Mouse (Mus musculus) heart, embryonic 11.5 days (tissue): Measurements from ENCODE around the gene Ttll6. TPM values are rescaled to one million over a fixed set of nuclear protein-coding genes. Genes with fewer than 3 reads are reported as not detected.
A peak's percentile ranks its signal among the peaks of the same experiment; 100 is the strongest.

ENCODE experiments used
- ATAC-seq: fragments of 200-750 bp; cut with Nextera tagmentation; replicated peaks from 2 replicates; pipeline ENCODE4 v1.8.0; 2017; ENCODE audit warnings: moderate library complexity; ENCODE audit not compliant: insufficient number of reproducible peaks, low FRiP score, low TSS enrichment
- H3K27ac ChIP-seq: fragments of 300-500 bp; sonication (generic); 2 replicates; pipeline ENCODE4 v1.5.1; 2014; ENCODE audit warnings: mild to moderate bottlenecking, low read depth, low read length
- H3K27me3 ChIP-seq: fragments of 300-500 bp; sonication (generic); 2 replicates; pipeline ENCODE4 v1.6.1; 2014; ENCODE audit warnings: mild to moderate bottlenecking, low read length, mixed read lengths; ENCODE audit not compliant: control insufficient read depth, insufficient read depth
- H3K36me3 ChIP-seq: fragments of 300-500 bp; sonication (generic); 2 replicates; pipeline ENCODE4 v1.6.1; 2014; ENCODE audit warnings: mild to moderate bottlenecking, low read length, moderate library complexity, mixed read lengths; ENCODE audit not compliant: control insufficient read depth, insufficient read depth
- H3K4me1 ChIP-seq: fragments of 300-500 bp; sonication (generic); 2 replicates; pipeline ENCODE4 v1.6.1; 2014; ENCODE audit warnings: low read length; ENCODE audit not compliant: control insufficient read depth, insufficient read depth
- H3K4me2 ChIP-seq: fragments of 300-500 bp; sonication (generic); 2 replicates; pipeline ENCODE4 v1.6.1; 2014; ENCODE audit warnings: mild to moderate bottlenecking, moderate library complexity
- H3K4me3 ChIP-seq: fragments of 300-500 bp; sonication (generic); 2 replicates; pipeline ENCODE4 v1.5.1; 2014; ENCODE audit warnings: low read depth, low read length
- H3K9ac ChIP-seq: fragments of 300-500 bp; sonication (generic); 2 replicates; pipeline ENCODE4 v1.6.1; 2014; ENCODE audit warnings: mild to moderate bottlenecking, low read depth, low read length, moderate library complexity
- H3K9me3 ChIP-seq: fragments of 300-500 bp; sonication (generic); replicated peaks from 2 replicates; pipeline ENCODE4 v1.6.1; 2016; ENCODE audit warnings: low read length; ENCODE audit not compliant: control insufficient read depth
- WGBS: fragments of 180-500 bp; shearing (Covaris S2); extraction: QIAGEN DNeasy Blood & Tissue Kit; methylation state at CpG from one replicate; pipeline ENCODE4 v1.1.7; 2014; ENCODE audit not compliant: insufficient replicate concordance; 5-methylcytosine and 5-hydroxymethylcytosine counted together
- polyA plus RNA-seq: library from polyadenylated mRNA; unstranded; fragments of >200 nt; fragmentation: Nextera tagmentation; extraction: Ambion mirVana; gene quantifications from 2 replicates; pipeline ENCODE4 v1.2.1, GENCODE M21; 2014

The Ttll6 gene
- polyA plus RNA-seq, 1 experiment from 2014 or later, result not detected

DNA sequence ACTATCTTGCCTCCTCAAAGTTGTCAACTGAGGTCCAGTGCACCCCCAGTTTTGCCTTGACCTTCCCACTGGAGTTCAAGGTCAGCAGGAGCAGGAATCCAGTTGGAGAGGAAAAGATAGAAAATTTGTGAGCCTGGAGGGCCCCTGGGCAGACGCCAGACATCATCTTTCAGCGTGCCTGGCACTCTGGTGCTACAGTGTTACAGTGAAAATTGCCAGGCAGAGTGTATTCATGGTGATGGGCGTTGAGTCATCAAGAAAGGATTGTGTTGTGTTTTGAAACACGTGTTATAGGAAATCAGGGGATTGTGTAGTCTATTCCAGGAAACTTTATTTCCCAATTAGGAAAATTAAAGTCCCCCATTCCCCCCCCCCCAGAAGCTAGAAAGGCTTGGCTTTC, 10.2 kb downstream of the Ttll6 start:
- Histone ChIP-seq H3K9me3 (no peaks in the 10 kb centered on the region), H3K9ac (no peak overlapping the region), H3K27me3 (peaks cover 52% of the 10 kb centered on the region), H3K4me1 (0 out of 2 replicates have a peak, but pooled peaks cover 2% of the 10 kb centered on the region), H3K4me3 (no peak overlapping the region), H3K4me2 (no peak overlapping the region), H3K36me3 (no peaks in the 10 kb centered on the region), H3K27ac (no peak overlapping the region)
- WGBS, result 54% methylated on average over 4 of the region's 4 CpGs
- ATAC-seq, result no peak

- Histone ChIP-seq H3K36me3 (no peaks in the 10 kb centered on the region), H3K9me3 (no peaks in the 10 kb centered on the region), H3K4me2 (peak overlapping the region; percentile 48), H3K4me3 (no peak overlapping the region), H3K4me1 (0 out of 2 replicates have a peak, but pooled peaks cover 2% of the 10 kb centered on the region), H3K27ac (no peak overlapping the region), H3K27me3 (peaks cover 59% of the 10 kb centered on the region), H3K9ac (no peak overlapping the region)
- no peak for ATAC-seq
- WGBS, result 2% methylated on average over 15 of the region's 15 CpGs
Observed at GRCm38 (mm10) chr11:96145622-96146270, 12.2 kb downstream of the Ttll6 start.

DNA sequence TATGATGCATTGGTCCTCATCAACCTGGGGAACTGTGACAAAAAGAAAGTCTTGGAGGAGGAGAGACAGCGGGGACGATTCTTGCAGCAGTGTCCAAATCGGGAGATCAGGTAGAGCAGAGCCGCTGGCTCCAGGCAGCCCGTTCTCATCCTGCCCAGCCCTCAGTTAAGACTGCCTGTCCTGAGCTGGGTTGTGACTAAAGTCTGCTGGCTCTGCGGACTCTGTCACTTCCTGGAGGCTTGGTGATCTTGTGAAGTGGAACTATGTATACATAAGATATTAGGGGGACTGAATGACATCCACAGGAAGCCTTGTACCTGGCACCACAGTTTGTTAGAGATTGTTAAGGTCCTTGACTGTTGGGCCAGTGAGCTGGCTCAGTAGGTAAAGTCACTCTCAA, 13.9 kb downstream of the Ttll6 start:
- Histone ChIP-seq H3K4me1 (0 out of 2 replicates have a peak, but pooled peaks cover 2% of the 10 kb centered on the region), H3K4me3 (no peak overlapping the region), H3K27me3 (peaks cover 74% of the 10 kb centered on the region), H3K9ac (no peak overlapping the region), H3K9me3 (no peaks in the 10 kb centered on the region), H3K36me3 (no peaks in the 10 kb centered on the region), H3K27ac (no peak overlapping the region), H3K4me2 (no peak overlapping the region)
- 60% methylated on average over 6 of the region's 6 CpGs for WGBS
- ATAC-seq, result no peak

GRCm38 (mm10) chr11:96164769-96165168, 31.2 kb downstream of the Ttll6 start:
- Histone ChIP-seq H3K4me1 (no peaks in the 10 kb centered on the region), H3K4me2 (no peak overlapping the region), H3K27ac (no peak overlapping the region), H3K36me3 (no peaks in the 10 kb centered on the region), H3K27me3 (peaks cover 64% of the 10 kb centered on the region), H3K9me3 (no peaks in the 10 kb centered on the region), H3K4me3 (no peak overlapping the region), H3K9ac (no peak overlapping the region)
- WGBS, result 49% methylated on average over 12 of the region's 12 CpGs
- no peak for ATAC-seq

- Histone ChIP-seq H3K9me3 (no peaks in the 10 kb centered on the region), H3K4me1 (no peaks in the 10 kb centered on the region), H3K27ac (no peak overlapping the region), H3K4me2 (no peak overlapping the region), H3K9ac (no peak overlapping the region), H3K36me3 (no peaks in the 10 kb centered on the region), H3K27me3 (peaks cover 97% of the 10 kb centered on the region), H3K4me3 (no peak overlapping the region)
- 34% methylated on average over 9 of the region's 9 CpGs for WGBS
- ATAC-seq, result no peak
Observed at GRCm38 (mm10) chr11:96168125-96168524, 34.5 kb downstream of the Ttll6 start.

- Histone ChIP-seq H3K4me2 (no peak overlapping the region), H3K27ac (no peak overlapping the region), H3K36me3 (no peaks in the 10 kb centered on the region), H3K4me1 (no peaks in the 10 kb centered on the region), H3K4me3 (no peak overlapping the region), H3K9ac (no peak overlapping the region), H3K27me3 (peaks cover 99% of the 10 kb centered on the region), H3K9me3 (no peaks in the 10 kb centered on the region)
- ATAC-seq, result no peak
- WGBS, result 17% methylated on average over 7 of the region's 7 CpGs
Observed at GRCm38 (mm10) chr11:96169016-96169415, 35.4 kb downstream of the Ttll6 start.

GRCm38 (mm10) chr11:96170711-96171379, 37.3 kb downstream of the Ttll6 start:
- no peaks in the 10 kb centered on the region for H3K36me3 ChIP-seq
- peaks cover 99% of the 10 kb centered on the region for H3K27me3 ChIP-seq
- H3K4me1 ChIP-seq, result no peaks in the 10 kb centered on the region
- no peak for ATAC-seq
- no peak overlapping the region for H3K4me3 ChIP-seq
- H3K9ac ChIP-seq, result no peak overlapping the region
- H3K4me2 ChIP-seq, result no peak overlapping the region
- no peak overlapping the region for H3K27ac ChIP-seq
- H3K9me3 ChIP-seq, result no peaks in the 10 kb centered on the region
- 2% methylated on average over 20 of the region's 20 CpGs for WGBS

GRCm38 (mm10) chr11:96171601-96172000, 38.0 kb downstream of the Ttll6 start:
- WGBS, result 4% methylated on average over 3 of the region's 3 CpGs
- no peak overlapping the region for H3K4me3 ChIP-seq

More at GRCm38 (mm10) chr11:96171601-96172000, 38.0 kb downstream of the Ttll6 start:
- Histone ChIP-seq H3K9me3 (no peaks in the 10 kb centered on the region), H3K4me1 (no peaks in the 10 kb centered on the region), H3K36me3 (no peaks in the 10 kb centered on the region), H3K4me2 (no peak overlapping the region), H3K27ac (no peak overlapping the region), H3K9ac (no peak overlapping the region), H3K27me3 (peaks cover 99% of the 10 kb centered on the region)
- no peak for ATAC-seq
